Mouse (Mus musculus) G1E (cell line): ENCODE data around the gene Sbds.

ENCODE experiments used
- CTCF ChIP-seq: IDR thresholded peaks from 2 replicates; pipeline ENCODE4 v1.5.1; 2012; ENCODE audit warnings: low read depth, low read length, inconsistent platforms, mixed read lengths
- GATA1 ChIP-seq: IDR thresholded peaks from 2 replicates; pipeline ENCODE4 v1.6.1; 2012; ENCODE audit warnings: borderline replicate concordance, low read length, inconsistent platforms, mixed read lengths
- GATA2 ChIP-seq: IDR thresholded peaks from 2 replicates; pipeline ENCODE4 v1.6.1; 2012; ENCODE audit warnings: low read depth, low read length, inconsistent platforms, borderline replicate concordance
- POLR2AphosphoS5 ChIP-seq: IDR thresholded peaks from 2 replicates; pipeline ENCODE4 v1.6.1; 2012; ENCODE audit warnings: low read depth, low read length, inconsistent platforms; ENCODE audit not compliant: insufficient replicate concordance
- TAL1 ChIP-seq: conservative IDR thresholded peaks from 2 replicates; pipeline ENCODE4 v1.6.1; 2012; ENCODE audit warnings: low read depth, low read length, inconsistent platforms, mixed read lengths

DNA sequence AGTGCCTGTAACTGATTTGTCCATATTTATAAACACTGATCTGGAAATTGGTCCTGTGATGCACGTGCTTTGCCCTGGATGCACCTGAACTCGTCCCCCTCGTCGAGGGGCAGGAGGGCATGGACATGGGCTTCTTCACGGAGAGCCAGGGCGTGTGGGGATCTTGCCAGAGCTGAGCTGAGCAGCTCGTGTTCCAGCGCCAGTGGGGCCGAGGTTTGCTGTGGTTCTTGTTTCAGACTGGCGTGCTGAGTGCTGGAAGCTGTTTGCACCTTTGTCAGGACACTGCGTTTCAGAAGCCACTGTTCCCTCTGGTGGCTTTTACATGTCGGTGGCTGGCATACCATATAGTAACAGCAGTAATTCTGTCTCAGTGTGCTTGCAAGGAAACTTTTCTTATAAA is 13.9 kb downstream of the Sbds start:
- TF ChIP-seq CTCF (no peak), TAL1 (no peak), GATA1 (no peak), GATA2 (no peak), POLR2AphosphoS5 (no peak)
